ENCODE assay signal across 17 mouse cellular contexts in the genomic region with DNA sequence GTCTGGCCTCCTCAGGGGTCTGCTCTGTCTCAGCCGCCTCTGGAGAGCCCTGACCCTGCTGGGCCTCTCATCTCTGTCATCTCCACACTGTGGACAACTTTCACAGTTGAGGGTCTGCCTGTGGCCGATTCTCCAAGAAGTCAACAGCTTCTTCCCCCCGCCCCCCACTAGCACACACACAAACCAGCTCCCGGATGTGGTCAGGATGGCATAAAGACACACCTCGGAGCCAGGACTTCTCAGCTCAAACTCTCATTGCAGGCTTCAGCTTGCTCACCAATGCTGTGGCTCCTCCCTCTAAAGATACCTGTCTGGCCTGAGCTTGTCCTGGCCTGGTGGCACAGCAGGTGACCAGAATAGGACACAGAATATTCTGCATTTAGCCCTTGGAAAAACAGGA.
DNase-seq lines count a peak whose midpoint lies in the region; ATAC-seq and TF ChIP-seq lines count a peak whose summit lies in the region.
"Had no signal": no experiment of that assay in that cellular context is flagged by ENCODE, and none has a peak within 500 bp of the region (broad histone marks: within the 10 kb centered on the region; RNA-seq: fewer than 3 reads in every experiment).

No protein-coding gene starts in this region.

- no peaks in the 10 kb centered on the region for H3K36me3 ChIP-seq in lung, postnatal 0 days (ENCODE audit: insufficient read depth, low read length)
- H3K36me3 ChIP-seq: heart, embryonic 13.5 days; hindbrain, embryonic 15.5 days; midbrain, embryonic 13.5 days; neural tube, embryonic 15.5 days had no signal

- no peak overlapping the region for H3K27ac ChIP-seq in lung, postnatal 0 days (ENCODE audit: low read length)
- H3K27ac ChIP-seq: heart, embryonic 13.5 days; hindbrain, embryonic 15.5 days; midbrain, embryonic 13.5 days; neural tube, embryonic 15.5 days had no signal

- no peak for TF ChIP-seq CTCF in lung, postnatal 0 days (IDR thresholded peaks at IDR 0.05)

- no peaks in the 10 kb centered on the region for H3K9me3 ChIP-seq in lung, postnatal 0 days (ENCODE audit: low read length)
- H3K9me3 ChIP-seq: heart, embryonic 13.5 days; hindbrain, embryonic 15.5 days; midbrain, embryonic 13.5 days; neural tube, embryonic 15.5 days had no signal

- no peak overlapping the region for H3K4me2 ChIP-seq in lung, postnatal 0 days (replicated peaks; ENCODE audit: low read depth, low read length)
- H3K4me2 ChIP-seq: heart, embryonic 13.5 days; hindbrain, embryonic 15.5 days; liver, embryonic 11.5 days; midbrain, embryonic 13.5 days; neural tube, embryonic 15.5 days had no signal

- no peak overlapping the region for H3K9ac ChIP-seq in lung, postnatal 0 days (replicated peaks; ENCODE audit: low read depth)
- H3K9ac ChIP-seq: heart, embryonic 13.5 days; hindbrain, embryonic 15.5 days; midbrain, embryonic 13.5 days; neural tube, embryonic 15.5 days had no signal

- 28% methylated on average over 4 of the region's 5 CpGs for WGBS in lung, postnatal 0 days

- ATAC-seq in lung, postnatal 0 days = 0 out of 2 replicates have a peak, but pooled peaks have one; percentile 23
- ATAC-seq in megakaryocyte, adult 5-6 weeks (ENCODE audit: poor library complexity, severe bottlenecking) = 0 out of 2 replicates have a peak, but pooled peaks have one; percentile 33
- ATAC-seq: midbrain, embryonic 13.5 days; Patski had no signal

- H3K4me1 ChIP-seq in lung, postnatal 0 days (ENCODE audit: insufficient read depth, low read depth, low read length) = no peaks in the 10 kb centered on the region

- no peak for DNase-seq in lung, postnatal 0 days (ENCODE audit: low spot score)
- no peak for DNase-seq in lung, postnatal 36 days
- DNase-seq in T-cell, adult 2 months (ENCODE audit: low spot score) = peak; percentile 27
- peak; percentile 13 to 17 for DNase-seq in thymus, postnatal 36 days
- DNase-seq in heart, adult 8-10 months (ENCODE audit: low spot score) = no peak
- no peak for DNase-seq in c-Kit-positive CD71-positive TER-119-positive erythroid progenitor cells, embryonic 14.5 days (ENCODE audit: low spot score)
- DNase-seq: adrenal gland, postnatal 14 days; cerebellum, adult 11 months; layer of hippocampus, adult 9-11 months; right cerebral cortex, postnatal 14 days had no signal

- 0 out of 2 replicates have a peak, but pooled peaks cover 21% of the 10 kb centered on the region for H3K27me3 ChIP-seq in lung, postnatal 0 days (replicated peaks; ENCODE audit: insufficient read depth, low read length)

- no peak overlapping the region for H3K4me3 ChIP-seq in lung, postnatal 0 days (ENCODE audit: low read depth, low read length)
- H3K4me3 ChIP-seq: heart, embryonic 13.5 days; hindbrain, embryonic 15.5 days; midbrain, embryonic 13.5 days; neural tube, embryonic 15.5 days had no signal

- no peak for TF ChIP-seq EP300 in lung, postnatal 0 days (IDR thresholded peaks at IDR 0.05)

Comparison
In these comparisons a context has a peak if more than half of its experiments do, and no peak if none do; other contexts are left out.
1. DNase-seq: peak in T-cell, adult 2 months (single experiment) and thymus, postnatal 36 days (2 of 2); none in lung, postnatal 0 days (single experiment), lung, postnatal 36 days (single experiment), heart, adult 8-10 months (single experiment) and c-Kit-positive CD71-positive TER-119-positive erythroid progenitor cells, embryonic 14.5 days (single experiment).